Mouse (Mus musculus): ENCODE results near the gene Phf21a. TPM values are rescaled to one million over a fixed set of nuclear protein-coding genes. Genes with fewer than 3 reads are reported as not detected.

The Phf21a gene
- polyA plus RNA-seq, 1 experiment from 2014 or later = 30.6 TPM

GRCm38 (mm10) chr2:92370375-92370774 lies 277.5 kb downstream of the Phf21a start:
- Histone ChIP-seq H3K4me2 (ENCODE audit: low read length) (peak overlapping the region; percentile 56), H3K9ac (ENCODE audit: low read depth, low read length) (peak overlapping the region; percentile 55), H3K4me3 (ENCODE audit: low read length) (peak overlapping the region; percentile 33), H3K9me3 (ENCODE audit: control insufficient read depth, low read length) (no peaks in the 10 kb centered on the region), H3K27me3 (replicated peaks; ENCODE audit: control insufficient read depth, insufficient read depth, low read length) (peaks cover 10% of the 10 kb centered on the region), H3K36me3 (ENCODE audit: control insufficient read depth, insufficient read depth, low read length) (no peaks in the 10 kb centered on the region), H3K27ac (ENCODE audit: low read depth, low read length) (no peak overlapping the region), H3K4me1 (ENCODE audit: control insufficient read depth, insufficient read depth, low read depth, low read length) (peaks cover 27% of the 10 kb centered on the region)
- WGBS = 10% methylated on average over 17 of the region's 19 CpGs
- no peak for ATAC-seq

GRCm38 (mm10) chr2:92370821-92371805 lies 278.2 kb downstream of the Phf21a start:
- 4% methylated on average over 45 of the region's 45 CpGs for WGBS

GRCm38 (mm10) chr2:92371971-92372690 lies 279.2 kb downstream of the Phf21a start:
- H3K4me1 ChIP-seq (ENCODE audit: control insufficient read depth, insufficient read depth, low read depth, low read length) = peaks cover 38% of the 10 kb centered on the region
- H3K4me3 ChIP-seq (ENCODE audit: low read length) = no peak overlapping the region
- no peaks in the 10 kb centered on the region for H3K36me3 ChIP-seq (ENCODE audit: control insufficient read depth, insufficient read depth, low read length)
- H3K9ac ChIP-seq (ENCODE audit: low read depth, low read length) = no peak overlapping the region
- H3K9me3 ChIP-seq (ENCODE audit: control insufficient read depth, low read length) = no peaks in the 10 kb centered on the region
- peaks cover 10% of the 10 kb centered on the region for H3K27me3 ChIP-seq (replicated peaks; ENCODE audit: control insufficient read depth, insufficient read depth, low read length)
- H3K27ac ChIP-seq (ENCODE audit: low read depth, low read length) = no peak overlapping the region
- no peak for ATAC-seq
- no peak overlapping the region for H3K4me2 ChIP-seq (ENCODE audit: low read length)
- WGBS = 7% methylated on average over 10 of the region's 10 CpGs

More at GRCm38 (mm10) chr2:92370821-92371805, 278.2 kb downstream of the Phf21a start:
- peak overlapping the region; percentile 55 for H3K9ac ChIP-seq (ENCODE audit: low read depth, low read length)
- ATAC-seq = no peak
- peaks cover 10% of the 10 kb centered on the region for H3K27me3 ChIP-seq (replicated peaks; ENCODE audit: control insufficient read depth, insufficient read depth, low read length)
- H3K4me1 ChIP-seq (ENCODE audit: control insufficient read depth, insufficient read depth, low read depth, low read length) = peaks cover 33% of the 10 kb centered on the region
- H3K36me3 ChIP-seq (ENCODE audit: control insufficient read depth, insufficient read depth, low read length) = no peaks in the 10 kb centered on the region
- no peaks in the 10 kb centered on the region for H3K9me3 ChIP-seq (ENCODE audit: control insufficient read depth, low read length)
- H3K4me2 ChIP-seq (ENCODE audit: low read length) = peak overlapping the region; percentile 56
- H3K4me3 ChIP-seq (ENCODE audit: low read length) = peak overlapping the region; percentile 33
- no peak overlapping the region for H3K27ac ChIP-seq (ENCODE audit: low read depth, low read length)

- no peak overlapping the region for H3K4me2 ChIP-seq (ENCODE audit: low read length)
- H3K27me3 ChIP-seq (replicated peaks; ENCODE audit: control insufficient read depth, insufficient read depth, low read length) = peaks cover 10% of the 10 kb centered on the region
- H3K4me1 ChIP-seq (ENCODE audit: control insufficient read depth, insufficient read depth, low read depth, low read length) = peaks cover 38% of the 10 kb centered on the region
These were observed 280.0 kb downstream of the Phf21a start for GRCm38 (mm10) chr2:92372767-92373436.

GRCm38 (mm10) chr2:92373437-92373813 lies 280.5 kb downstream of the Phf21a start:
- no peak overlapping the region for H3K4me3 ChIP-seq (ENCODE audit: low read length)
- ATAC-seq = no peak
- 78% methylated on average over 11 of the region's 11 CpGs for WGBS
- H3K27ac ChIP-seq (ENCODE audit: low read depth, low read length) = no peak overlapping the region
- peaks cover 10% of the 10 kb centered on the region for H3K27me3 ChIP-seq (replicated peaks; ENCODE audit: control insufficient read depth, insufficient read depth, low read length)
- peaks cover 2% of the 10 kb centered on the region for H3K36me3 ChIP-seq (ENCODE audit: control insufficient read depth, insufficient read depth, low read length)
- no peak overlapping the region for H3K4me2 ChIP-seq (ENCODE audit: low read length)
- no peaks in the 10 kb centered on the region for H3K9me3 ChIP-seq (ENCODE audit: control insufficient read depth, low read length)
- H3K9ac ChIP-seq (ENCODE audit: low read depth, low read length) = no peak overlapping the region
- peaks cover 38% of the 10 kb centered on the region for H3K4me1 ChIP-seq (ENCODE audit: control insufficient read depth, insufficient read depth, low read depth, low read length)

More at GRCm38 (mm10) chr2:92372767-92373436, 280.0 kb downstream of the Phf21a start:
- no peaks in the 10 kb centered on the region for H3K9me3 ChIP-seq (ENCODE audit: control insufficient read depth, low read length)
- H3K9ac ChIP-seq (ENCODE audit: low read depth, low read length) = no peak overlapping the region
- no peak for ATAC-seq
- 47% methylated on average over 9 of the region's 9 CpGs for WGBS
- no peak overlapping the region for H3K27ac ChIP-seq (ENCODE audit: low read depth, low read length)
- no peaks in the 10 kb centered on the region for H3K36me3 ChIP-seq (ENCODE audit: control insufficient read depth, insufficient read depth, low read length)
- no peak overlapping the region for H3K4me3 ChIP-seq (ENCODE audit: low read length)

- peak within 1 kb of the TSS; percentile 69 for H3K4me2 ChIP-seq (ENCODE audit: low read length)
- H3K36me3 ChIP-seq (ENCODE audit: control insufficient read depth, insufficient read depth, low read length) = peaks cover 11% of the 10 kb centered on the region
- peak within 1 kb of the TSS; percentile 77 for H3K4me3 ChIP-seq (ENCODE audit: low read length)
- H3K9me3 ChIP-seq (ENCODE audit: control insufficient read depth, low read length) = no peaks in the 10 kb centered on the region
- 4% methylated on average over 16 of the region's 16 CpGs for WGBS
- peak within 1 kb of the TSS; percentile 74 for H3K9ac ChIP-seq (ENCODE audit: low read depth, low read length)
- peak; percentile 17; the same call in 1 of the 2 replicates for ATAC-seq
- peak within 1 kb of the TSS; percentile 80 for H3K27ac ChIP-seq (ENCODE audit: low read depth, low read length)
- H3K27me3 ChIP-seq (replicated peaks; ENCODE audit: control insufficient read depth, insufficient read depth, low read length) = peaks cover 10% of the 10 kb centered on the region
- peaks cover 38% of the 10 kb centered on the region for H3K4me1 ChIP-seq (ENCODE audit: control insufficient read depth, insufficient read depth, low read depth, low read length)
These were observed 281.6 kb downstream of the Phf21a start, which contains the start of the genes Pex16 and Large2 for GRCm38 (mm10) chr2:92374514-92374913. Gene Pex16, plus strand, starts transcription at chr2:92374676. Gene Large2, minus strand, starts transcription at chr2:92374869.

- Histone ChIP-seq H3K27me3 (replicated peaks; ENCODE audit: control insufficient read depth, insufficient read depth, low read length) (peaks cover 4% of the 10 kb centered on the region; the same call in 1 of the 2 replicates), H3K4me1 (ENCODE audit: control insufficient read depth, insufficient read depth, low read depth, low read length) (peaks cover 38% of the 10 kb centered on the region), H3K36me3 (ENCODE audit: control insufficient read depth, insufficient read depth, low read length) (peaks cover 11% of the 10 kb centered on the region), H3K9me3 (ENCODE audit: control insufficient read depth, low read length) (no peaks in the 10 kb centered on the region), H3K4me2 (ENCODE audit: low read length) (peak overlapping the region; percentile 69), H3K9ac (ENCODE audit: low read depth, low read length) (peak overlapping the region; percentile 74), H3K4me3 (ENCODE audit: low read length) (peak overlapping the region; percentile 77), H3K27ac (ENCODE audit: low read depth, low read length) (peak overlapping the region; percentile 80)
- under 1% methylated on average over 28 of the region's 29 CpGs for WGBS
- ATAC-seq = peak; percentile 96
These were observed 282.2 kb downstream of the Phf21a start for GRCm38 (mm10) chr2:92375099-92375623.

- peaks cover 13% of the 10 kb centered on the region for H3K36me3 ChIP-seq (ENCODE audit: control insufficient read depth, insufficient read depth, low read length)
- H3K27me3 ChIP-seq (replicated peaks; ENCODE audit: control insufficient read depth, insufficient read depth, low read length) = 0 out of 2 replicates have a peak, but pooled peaks cover 2% of the 10 kb centered on the region
- no peak for ATAC-seq
- peaks cover 33% of the 10 kb centered on the region for H3K4me1 ChIP-seq (ENCODE audit: control insufficient read depth, insufficient read depth, low read depth, low read length)
- 17% methylated on average over 10 of the region's 10 CpGs for WGBS
- peak overlapping the region; percentile 77 for H3K4me3 ChIP-seq (ENCODE audit: low read length)
- no peaks in the 10 kb centered on the region for H3K9me3 ChIP-seq (ENCODE audit: control insufficient read depth, low read length)
- H3K9ac ChIP-seq (ENCODE audit: low read depth, low read length) = peak overlapping the region; percentile 74
- H3K4me2 ChIP-seq (ENCODE audit: low read length) = peak overlapping the region; percentile 69
- peak overlapping the region; percentile 80 for H3K27ac ChIP-seq (ENCODE audit: low read depth, low read length)
These were observed 282.9 kb downstream of the Phf21a start for GRCm38 (mm10) chr2:92375788-92376187.
